Mouse (Mus musculus): ENCODE data around the gene Btg3. TPM values are rescaled to one million over a fixed set of nuclear protein-coding genes. Genes with fewer than 3 reads are reported as not detected.

Gene Btg3
- polyA plus RNA-seq, 1 experiment from 2014 or later: 90.6 TPM

DNA sequence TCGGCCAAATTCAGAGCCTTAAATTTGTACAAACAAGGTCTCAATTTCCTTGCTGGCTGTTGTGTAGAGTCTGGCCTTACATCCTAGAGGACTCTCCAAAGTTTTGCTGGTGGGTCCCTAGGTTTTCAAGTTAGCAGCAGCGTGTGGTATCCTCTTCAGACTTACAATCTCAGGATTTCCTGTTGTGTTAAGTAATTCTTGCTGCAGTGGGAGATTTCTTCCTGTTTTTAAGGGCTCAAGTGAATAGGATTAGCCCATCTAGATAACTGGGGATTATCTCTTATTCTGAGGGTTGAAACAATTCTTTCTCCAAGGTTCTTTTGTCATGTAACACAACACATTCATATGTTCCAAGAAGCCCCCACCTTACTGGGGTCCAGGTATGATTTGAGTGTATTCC is 14.4 kb upstream of the Btg3 start:
- Histone ChIP-seq H3K4me3 (ENCODE audit: low read depth, low read length) (no peak overlapping the region), H3K36me3 (ENCODE audit: control insufficient read depth, insufficient read depth, low read length) (no peaks in the 10 kb centered on the region), H3K27me3 (ENCODE audit: control insufficient read depth, insufficient read depth, low read length) (no peaks in the 10 kb centered on the region), H3K9ac (ENCODE audit: low read depth, low read length) (no peak overlapping the region), H3K27ac (ENCODE audit: low read depth, low read length) (no peak overlapping the region), H3K4me1 (ENCODE audit: control insufficient read depth, insufficient read depth, low read length) (no peaks in the 10 kb centered on the region), H3K4me2 (no peak overlapping the region), H3K9me3 (replicated peaks; ENCODE audit: control insufficient read depth, low read length) (no peaks in the 10 kb centered on the region)
- no peak for ATAC-seq (replicated peaks; ENCODE audit: insufficient number of reproducible peaks, low FRiP score, low TSS enrichment)
- 59% methylated on average over 2 of the region's 2 CpGs for WGBS (ENCODE audit: insufficient replicate concordance)

DNA sequence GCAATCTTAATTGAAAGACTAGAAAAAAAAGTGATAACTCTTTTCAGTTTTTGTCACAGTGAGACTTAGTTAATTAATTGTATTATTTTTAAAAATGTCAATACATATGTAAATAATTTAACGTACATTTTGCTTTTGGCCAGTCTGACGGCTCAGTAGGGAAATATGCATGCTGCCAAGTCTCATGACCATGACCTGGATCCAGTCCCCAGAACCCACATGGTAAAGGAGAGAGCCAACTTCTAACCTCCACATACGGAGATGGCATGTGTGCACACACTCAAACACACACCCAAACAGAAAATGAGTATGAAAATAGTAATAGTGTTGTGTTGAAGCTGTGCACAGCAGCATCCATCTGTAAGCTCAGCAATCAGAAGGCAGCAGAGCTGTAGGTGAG is 13.0 kb upstream of the Btg3 start:
- Histone ChIP-seq H3K4me3 (ENCODE audit: low read depth, low read length) (no peak overlapping the region), H3K4me2 (no peak overlapping the region), H3K4me1 (ENCODE audit: control insufficient read depth, insufficient read depth, low read length) (no peaks in the 10 kb centered on the region), H3K27me3 (ENCODE audit: control insufficient read depth, insufficient read depth, low read length) (no peaks in the 10 kb centered on the region), H3K9me3 (replicated peaks; ENCODE audit: control insufficient read depth, low read length) (no peaks in the 10 kb centered on the region), H3K36me3 (ENCODE audit: control insufficient read depth, insufficient read depth, low read length) (no peaks in the 10 kb centered on the region), H3K27ac (ENCODE audit: low read depth, low read length) (no peak overlapping the region), H3K9ac (ENCODE audit: low read depth, low read length) (no peak overlapping the region)
- ATAC-seq (replicated peaks; ENCODE audit: insufficient number of reproducible peaks, low FRiP score, low TSS enrichment): no peak
- 87% methylated on average over 3 of the region's 3 CpGs for WGBS (ENCODE audit: insufficient replicate concordance)

DNA sequence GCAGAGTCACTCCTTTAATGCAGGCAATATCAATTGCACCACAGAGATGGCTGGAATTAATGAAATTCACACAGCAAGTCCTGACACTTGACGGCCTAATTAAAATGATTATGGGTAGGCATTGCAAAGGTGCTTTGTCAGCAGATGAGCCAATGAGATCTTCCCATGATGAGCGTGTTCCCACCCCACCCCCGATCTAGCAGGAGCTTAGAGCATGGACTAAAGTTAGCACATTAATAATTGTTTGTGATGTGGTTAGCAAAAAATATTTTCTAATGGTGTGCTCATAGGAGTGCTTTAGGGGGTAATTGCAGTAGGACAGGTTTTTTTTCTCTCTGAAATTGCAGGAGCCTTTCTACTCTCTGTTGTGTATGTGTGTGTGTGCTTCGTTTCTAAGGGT is 12.1 kb upstream of the Btg3 start:
- no peaks in the 10 kb centered on the region for H3K9me3 ChIP-seq (replicated peaks; ENCODE audit: control insufficient read depth, low read length)

DNA sequence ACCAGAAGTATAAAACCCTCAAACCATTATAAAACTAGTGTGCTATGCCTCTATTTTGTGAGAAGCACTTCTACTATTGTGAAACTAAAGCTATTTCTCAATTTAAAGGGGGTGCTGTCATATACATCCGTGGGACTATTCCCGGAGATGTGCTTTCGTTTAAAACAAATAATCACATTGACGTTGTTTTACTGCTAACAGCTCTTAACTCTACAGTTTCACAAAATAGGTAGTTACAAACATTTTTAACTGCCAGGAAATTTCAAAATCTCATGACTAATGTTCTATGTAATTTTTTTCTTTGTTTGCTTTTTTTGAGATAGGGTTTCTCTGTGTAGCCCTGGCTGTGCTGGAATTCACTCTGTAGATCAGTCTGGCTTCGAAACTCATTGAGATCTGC is 1.5 kb upstream of the Btg3 start:
- no peaks in the 10 kb centered on the region for H3K36me3 ChIP-seq (ENCODE audit: control insufficient read depth, insufficient read depth, low read length)
- no peaks in the 10 kb centered on the region for H3K9me3 ChIP-seq (replicated peaks; ENCODE audit: control insufficient read depth, low read length)
- no peaks in the 10 kb centered on the region for H3K27me3 ChIP-seq (ENCODE audit: control insufficient read depth, insufficient read depth, low read length)
- no peak overlapping the region for H3K4me2 ChIP-seq
- no peak overlapping the region for H3K9ac ChIP-seq (ENCODE audit: low read depth, low read length)
- H3K4me3 ChIP-seq (ENCODE audit: low read depth, low read length): no peak overlapping the region
- H3K4me1 ChIP-seq (ENCODE audit: control insufficient read depth, insufficient read depth, low read length): peaks cover 6% of the 10 kb centered on the region
- H3K27ac ChIP-seq (ENCODE audit: low read depth, low read length): no peak overlapping the region
- ATAC-seq (replicated peaks; ENCODE audit: insufficient number of reproducible peaks, low FRiP score, low TSS enrichment): no peak
- 81% methylated on average over 5 of the region's 5 CpGs for WGBS (ENCODE audit: insufficient replicate concordance)

More for the DNA sequence above, 12.1 kb upstream of the Btg3 start:
- no peak for ATAC-seq (replicated peaks; ENCODE audit: insufficient number of reproducible peaks, low FRiP score, low TSS enrichment)
- Histone ChIP-seq H3K4me2 (no peak overlapping the region), H3K27me3 (ENCODE audit: control insufficient read depth, insufficient read depth, low read length) (no peaks in the 10 kb centered on the region), H3K27ac (ENCODE audit: low read depth, low read length) (no peak overlapping the region), H3K4me1 (ENCODE audit: control insufficient read depth, insufficient read depth, low read length) (no peaks in the 10 kb centered on the region), H3K9ac (ENCODE audit: low read depth, low read length) (no peak overlapping the region), H3K4me3 (ENCODE audit: low read depth, low read length) (no peak overlapping the region), H3K36me3 (ENCODE audit: control insufficient read depth, insufficient read depth, low read length) (no peaks in the 10 kb centered on the region)
- 82% methylated on average over 4 of the region's 4 CpGs for WGBS (ENCODE audit: insufficient replicate concordance)

DNA sequence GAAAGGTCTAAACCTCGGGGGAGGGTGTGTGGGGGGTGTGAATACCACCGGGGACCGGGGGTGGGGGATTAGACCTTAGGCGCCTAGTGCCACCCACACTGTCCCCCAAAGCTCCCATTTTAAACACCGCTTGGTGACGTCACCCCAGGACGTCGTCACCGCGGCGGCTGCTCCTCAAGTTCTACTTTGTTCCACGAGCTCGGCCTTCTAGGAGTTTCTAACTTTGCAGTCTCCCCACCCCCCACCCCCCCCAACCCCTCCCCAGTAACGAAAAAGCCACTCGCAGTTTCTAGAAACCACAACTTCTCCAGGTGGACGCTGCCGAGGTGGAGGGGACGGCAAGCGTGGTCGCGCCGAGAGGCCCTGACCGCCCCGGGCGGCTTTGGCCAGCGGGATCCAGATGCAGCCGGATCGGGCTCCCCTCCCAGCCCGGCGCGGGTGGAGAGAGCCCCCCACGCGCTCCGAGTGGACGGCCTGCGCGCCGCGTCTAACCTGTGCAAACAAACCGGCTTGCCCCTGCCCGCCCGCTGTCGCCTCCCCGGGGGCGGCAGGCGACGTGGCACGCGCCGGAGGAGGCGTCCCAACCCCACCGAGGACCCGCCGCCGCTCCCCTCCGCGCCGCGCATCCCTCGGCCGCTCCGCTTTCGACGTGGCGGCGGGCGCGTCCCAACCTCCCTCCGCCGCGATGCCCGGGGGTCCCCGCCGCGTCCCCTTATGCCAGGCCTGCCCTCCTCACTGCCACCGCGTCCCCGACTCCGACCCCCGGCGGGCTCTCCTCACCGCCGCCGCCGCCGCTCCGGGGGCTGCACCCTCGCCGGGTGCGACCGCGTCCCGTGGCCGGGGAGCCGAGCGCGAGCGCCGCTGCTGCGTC is 936 bp downstream of the Btg3 start:
- peak; percentile 55 for ATAC-seq (replicated peaks; ENCODE audit: insufficient number of reproducible peaks, low FRiP score, low TSS enrichment)
- Histone ChIP-seq H3K27me3 (ENCODE audit: control insufficient read depth, insufficient read depth, low read length) (no peaks in the 10 kb centered on the region), H3K9me3 (replicated peaks; ENCODE audit: control insufficient read depth, low read length) (no peaks in the 10 kb centered on the region), H3K27ac (ENCODE audit: low read depth, low read length) (peak overlapping the region; percentile 79), H3K9ac (ENCODE audit: low read depth, low read length) (peak overlapping the region; percentile 99), H3K4me2 (peak overlapping the region; percentile 71), H3K4me3 (ENCODE audit: low read depth, low read length) (peak overlapping the region; percentile 95), H3K4me1 (ENCODE audit: control insufficient read depth, insufficient read depth, low read length) (peaks cover 6% of the 10 kb centered on the region), H3K36me3 (ENCODE audit: control insufficient read depth, insufficient read depth, low read length) (no peaks in the 10 kb centered on the region)
- WGBS (ENCODE audit: insufficient replicate concordance): under 1% methylated on average over 80 of the region's 100 CpGs

DNA sequence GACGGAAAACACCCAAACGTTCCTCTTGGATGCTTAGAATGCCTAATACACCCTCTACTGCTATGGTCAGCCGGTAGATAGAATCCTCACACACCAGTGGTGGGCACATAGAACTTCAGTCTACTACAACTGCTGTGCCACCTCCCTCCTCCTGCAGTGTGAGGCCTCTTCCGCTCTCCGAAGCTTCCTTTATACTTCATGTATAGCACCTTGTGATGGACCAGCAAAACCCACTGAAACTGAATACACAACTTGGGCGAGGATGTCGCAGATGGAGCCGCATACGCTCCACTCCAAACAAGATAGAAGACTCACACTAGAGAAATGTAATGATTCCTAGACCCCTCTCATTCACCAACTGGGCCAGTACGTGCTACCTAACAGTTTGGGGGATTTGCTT is 1.8 kb downstream of the Btg3 start:
- peak overlapping the region; percentile 34; the same call in 1 of the 2 replicates for H3K9ac ChIP-seq (ENCODE audit: low read depth, low read length)
- H3K27me3 ChIP-seq (ENCODE audit: control insufficient read depth, insufficient read depth, low read length): no peaks in the 10 kb centered on the region
- no peaks in the 10 kb centered on the region for H3K36me3 ChIP-seq (ENCODE audit: control insufficient read depth, insufficient read depth, low read length)
- no peak for ATAC-seq (replicated peaks; ENCODE audit: insufficient number of reproducible peaks, low FRiP score, low TSS enrichment)
- peaks cover 6% of the 10 kb centered on the region for H3K4me1 ChIP-seq (ENCODE audit: control insufficient read depth, insufficient read depth, low read length)
- H3K4me2 ChIP-seq: peak overlapping the region; percentile 71
- H3K9me3 ChIP-seq (replicated peaks; ENCODE audit: control insufficient read depth, low read length): no peaks in the 10 kb centered on the region
- no peak overlapping the region for H3K27ac ChIP-seq (ENCODE audit: low read depth, low read length)
- WGBS (ENCODE audit: insufficient replicate concordance): 47% methylated on average over 10 of the region's 10 CpGs
- H3K4me3 ChIP-seq (ENCODE audit: low read depth, low read length): peak overlapping the region; percentile 95

DNA sequence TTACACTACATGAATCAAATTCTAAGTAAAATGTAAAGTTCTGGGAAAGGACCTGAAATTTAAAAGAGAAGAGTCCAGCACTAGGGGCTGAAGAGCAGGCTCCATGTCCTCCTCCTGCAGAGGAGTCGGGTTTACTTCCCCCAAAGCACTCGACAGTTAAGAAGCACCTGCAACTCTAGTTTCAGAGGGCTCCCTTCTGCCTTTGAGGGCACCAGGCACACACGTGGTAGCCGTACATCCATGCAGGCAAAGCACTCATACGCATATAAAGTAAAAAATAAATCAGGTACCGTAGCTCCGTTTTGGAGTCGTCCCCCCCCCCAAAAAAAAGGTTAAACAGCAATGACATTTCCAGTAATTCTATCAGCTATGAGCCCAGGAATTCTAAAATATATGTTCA is 3.2 kb downstream of the Btg3 start:
- Histone ChIP-seq H3K4me1 (ENCODE audit: control insufficient read depth, insufficient read depth, low read length) (peaks cover 6% of the 10 kb centered on the region), H3K9me3 (replicated peaks; ENCODE audit: control insufficient read depth, low read length) (no peaks in the 10 kb centered on the region), H3K36me3 (ENCODE audit: control insufficient read depth, insufficient read depth, low read length) (no peaks in the 10 kb centered on the region), H3K4me2 (no peak overlapping the region), H3K27me3 (ENCODE audit: control insufficient read depth, insufficient read depth, low read length) (no peaks in the 10 kb centered on the region), H3K4me3 (ENCODE audit: low read depth, low read length) (no peak overlapping the region), H3K27ac (ENCODE audit: low read depth, low read length) (no peak overlapping the region), H3K9ac (ENCODE audit: low read depth, low read length) (no peak overlapping the region)
- 78% methylated on average over 8 of the region's 8 CpGs for WGBS (ENCODE audit: insufficient replicate concordance)
- no peak for ATAC-seq (replicated peaks; ENCODE audit: insufficient number of reproducible peaks, low FRiP score, low TSS enrichment)

DNA sequence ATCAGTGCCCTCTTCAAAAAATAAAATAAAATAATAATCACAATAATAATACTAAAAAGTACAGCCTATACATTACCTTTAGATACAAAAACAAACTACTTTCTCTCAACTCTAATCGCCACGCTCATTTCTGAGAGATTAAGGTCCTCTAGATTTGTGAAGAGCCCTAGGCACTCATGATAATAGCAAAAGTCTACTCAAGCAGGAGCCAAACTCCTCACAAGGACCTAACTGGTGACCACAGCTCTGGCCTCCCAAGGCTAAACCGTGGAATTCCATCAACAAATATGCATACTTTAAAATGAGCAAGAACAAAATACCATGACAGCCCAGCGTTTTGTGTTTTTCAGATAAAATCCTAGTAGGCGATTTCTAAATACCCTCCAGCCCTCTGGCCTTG is 4.2 kb downstream of the Btg3 start:
- WGBS (ENCODE audit: insufficient replicate concordance): 75% methylated on average over 5 of the region's 5 CpGs
- no peak for ATAC-seq (replicated peaks; ENCODE audit: insufficient number of reproducible peaks, low FRiP score, low TSS enrichment)
- no peak overlapping the region for H3K4me2 ChIP-seq
- peaks cover 6% of the 10 kb centered on the region for H3K4me1 ChIP-seq (ENCODE audit: control insufficient read depth, insufficient read depth, low read length)
- no peak overlapping the region for H3K4me3 ChIP-seq (ENCODE audit: low read depth, low read length)
- H3K9me3 ChIP-seq (replicated peaks; ENCODE audit: control insufficient read depth, low read length): no peaks in the 10 kb centered on the region
- H3K36me3 ChIP-seq (ENCODE audit: control insufficient read depth, insufficient read depth, low read length): peaks cover 5% of the 10 kb centered on the region
- no peaks in the 10 kb centered on the region for H3K27me3 ChIP-seq (ENCODE audit: control insufficient read depth, insufficient read depth, low read length)
- no peak overlapping the region for H3K27ac ChIP-seq (ENCODE audit: low read depth, low read length)
- no peak overlapping the region for H3K9ac ChIP-seq (ENCODE audit: low read depth, low read length)

Measured in heart, embryonic 11.5 days (tissue).